Mouse (Mus musculus): ENCODE measurements around the gene Nfya. TPM values are rescaled to one million over a fixed set of nuclear protein-coding genes. Genes with fewer than 3 reads are reported as not detected.
"Not testable (repeated sequence)": the region's sequence is repeated elsewhere in the genome, so short reads cannot be mapped to it uniquely, and the experiment has no call there.

The Nfya gene
- total RNA-seq, 2 experiments from 2014 or later, result 35.5 to 36.5 TPM

- no peak for DNase-seq (ENCODE audit: low spot score in 2 of 2)
These were observed 5.9 kb downstream of the Nfya start for GRCm38 (mm10) chr17:48403848-48404247.

GRCm38 (mm10) chr17:48402751-48403150 lies 7.0 kb downstream of the Nfya start:
- no peak for DNase-seq (ENCODE audit: low spot score in 2 of 2)

- no peak for DNase-seq (ENCODE audit: low spot score in 2 of 2)
These were observed 8.0 kb downstream of the Nfya start for GRCm38 (mm10) chr17:48401710-48402109.

GRCm38 (mm10) chr17:48392616-48393015 lies 17.1 kb downstream of the Nfya start:
- no peak for DNase-seq (ENCODE audit: low spot score in 2 of 2)

- DNase-seq (ENCODE audit: low spot score in 2 of 2), result no peak
These were observed 18.3 kb downstream of the Nfya start for GRCm38 (mm10) chr17:48391446-48391845.

GRCm38 (mm10) chr17:48389442-48389841 lies 20.3 kb downstream of the Nfya start:
- DNase-seq (ENCODE audit: low spot score in 2 of 2), result no peak

- no peak for DNase-seq (ENCODE audit: low spot score in 2 of 2)
These were observed 21.0 kb downstream of the Nfya start for GRCm38 (mm10) chr17:48388666-48389065.

GRCm38 (mm10) chr17:48385786-48386461 lies 23.8 kb downstream of the Nfya start:
- no peak for DNase-seq (ENCODE audit: low spot score in 2 of 2)

GRCm38 (mm10) chr17:48379050-48379449 lies 30.7 kb downstream of the Nfya start:
- DNase-seq (ENCODE audit: low spot score in 2 of 2), result no peak

- DNase-seq (ENCODE audit: low spot score in 2 of 2), result no peak
These were observed 33.6 kb downstream of the Nfya start for GRCm38 (mm10) chr17:48376102-48376501.

- DNase-seq (ENCODE audit: low spot score in 2 of 2), result no peak
These were observed 36.7 kb downstream of the Nfya start for GRCm38 (mm10) chr17:48372987-48373386.

- no peak for DNase-seq (ENCODE audit: low spot score in 2 of 2)
These were observed 38.1 kb downstream of the Nfya start for GRCm38 (mm10) chr17:48371621-48372020.

- no peak for DNase-seq (ENCODE audit: low spot score in 2 of 2)
These were observed 42.9 kb downstream of the Nfya start for GRCm38 (mm10) chr17:48366806-48367205.

GRCm38 (mm10) chr17:48365511-48366155 lies 44.1 kb downstream of the Nfya start:
- DNase-seq (ENCODE audit: low spot score in 2 of 2), result no peak

- no peak for DNase-seq (ENCODE audit: low spot score in 2 of 2)
These were observed 46.2 kb downstream of the Nfya start for GRCm38 (mm10) chr17:48363421-48363965.

- DNase-seq (ENCODE audit: low spot score in 2 of 2), result no peak
These were observed 46.7 kb downstream of the Nfya start for GRCm38 (mm10) chr17:48362966-48363365.

- no peak for DNase-seq (ENCODE audit: low spot score in 2 of 2)
These were observed 47.4 kb downstream of the Nfya start for GRCm38 (mm10) chr17:48362346-48362745.

- no peak for DNase-seq (ENCODE audit: low spot score in 2 of 2)
These were observed 49.2 kb downstream of the Nfya start for GRCm38 (mm10) chr17:48360462-48360861.

GRCm38 (mm10) chr17:48359616-48360015 lies 50.1 kb downstream of the Nfya start, which contains the start of gene Treml1:
Gene Treml1, plus strand, starts transcription at chr17:48359916.
- no peak for DNase-seq (ENCODE audit: low spot score in 2 of 2)

- no peak for DNase-seq (ENCODE audit: low spot score in 2 of 2)
These were observed 51.8 kb downstream of the Nfya start for GRCm38 (mm10) chr17:48357892-48358291.

- DNase-seq (ENCODE audit: low spot score in 2 of 2), result peak in 1 of 2 experiments; percentile 6
These were observed 53.9 kb downstream of the Nfya start for GRCm38 (mm10) chr17:48355822-48356221.

GRCm38 (mm10) chr17:48352976-48353375 lies 56.7 kb downstream of the Nfya start:
- DNase-seq (ENCODE audit: low spot score in 2 of 2), result not testable (repeated sequence)
